Mouse (Mus musculus): ENCODE results near the gene Sdhaf1. TPM values are rescaled to one million over a fixed set of nuclear protein-coding genes. Genes with fewer than 3 reads are reported as not detected.

Sdhaf1 gene
- polyA plus RNA-seq, 1 experiment from 2014 or later: 17.0 TPM

DNA sequence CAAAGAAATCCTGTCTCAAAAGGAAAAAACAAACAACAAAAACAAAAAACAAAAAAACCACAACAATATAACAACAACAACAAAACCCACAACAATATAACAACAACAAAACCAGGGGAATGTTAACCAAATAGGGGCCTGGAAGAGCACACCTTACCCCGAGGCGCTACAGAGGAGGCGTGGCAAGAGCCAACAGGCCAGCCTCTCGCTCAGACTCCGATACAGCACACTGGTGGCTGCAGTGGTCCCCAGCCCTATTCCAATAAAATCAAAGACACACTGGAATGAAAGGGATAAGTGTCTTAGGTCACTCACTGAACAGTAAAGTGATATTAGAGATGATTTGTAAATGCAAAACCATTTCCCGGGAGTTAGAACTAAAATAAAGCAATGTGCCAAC lies 44.2 kb downstream of the Sdhaf1 start:
- Histone ChIP-seq H3K9ac (peak overlapping the region; percentile 80), H3K4me3 (peak overlapping the region; percentile 79), H3K36me3 (no peaks in the 10 kb centered on the region), H3K27ac (ENCODE audit: poor library complexity, severe bottlenecking) (peak overlapping the region; percentile 98), H3K9me3 (replicated peaks) (no peaks in the 10 kb centered on the region), H3K4me1 (replicated peaks) (peaks cover 18% of the 10 kb centered on the region), H3K4me2 (peak overlapping the region; percentile 84), H3K27me3 (replicated peaks) (no peaks in the 10 kb centered on the region)
- ATAC-seq (ENCODE audit: insufficient number of reproducible peaks, low FRiP score): no peak
- 1% methylated on average over 6 of the region's 6 CpGs for WGBS

DNA sequence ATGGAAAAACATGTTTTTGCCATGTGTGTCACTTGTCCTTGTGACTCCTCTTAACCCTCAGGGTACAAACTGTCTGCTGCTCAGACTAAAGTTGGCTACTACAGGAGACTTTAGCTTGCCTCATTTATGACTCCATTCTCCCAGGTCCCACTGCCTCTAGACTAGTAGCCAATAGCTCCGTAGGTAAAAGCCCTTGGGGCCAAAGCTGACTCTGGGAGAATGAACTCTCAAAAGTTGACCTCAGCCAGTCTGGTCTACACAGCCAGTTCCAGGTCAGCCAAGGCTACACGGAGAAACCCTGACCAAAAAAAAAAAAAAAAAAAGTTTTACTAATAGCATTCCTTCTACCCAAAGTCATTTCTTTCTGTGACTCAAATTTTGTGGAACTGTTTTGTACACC lies 44.8 kb downstream of the Sdhaf1 start:
- peak overlapping the region; percentile 84 for H3K4me2 ChIP-seq
- no peak overlapping the region for H3K4me3 ChIP-seq

DNA sequence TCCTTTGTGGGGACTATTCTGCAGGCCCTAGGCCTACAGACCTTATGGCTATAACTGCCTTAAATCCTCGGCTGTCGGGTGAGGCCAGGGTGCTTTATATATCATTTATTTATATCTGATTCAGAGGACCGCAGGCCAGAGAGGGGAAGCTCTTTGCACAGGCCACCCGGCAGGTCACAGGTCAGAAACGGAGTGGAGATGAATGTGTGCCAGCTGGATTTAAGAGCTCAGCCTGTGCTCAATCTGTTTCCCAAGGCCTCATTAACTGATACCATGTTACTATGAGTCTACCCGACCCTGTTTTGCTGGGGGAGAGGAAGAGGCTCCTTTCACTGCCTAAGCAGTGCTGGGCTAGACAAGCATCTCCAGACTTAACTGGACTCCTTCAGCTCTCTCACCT lies 49.3 kb downstream of the Sdhaf1 start:
- no peaks in the 10 kb centered on the region for H3K27me3 ChIP-seq (replicated peaks)
- WGBS: 75% methylated on average over 6 of the region's 6 CpGs
- H3K9me3 ChIP-seq (replicated peaks): no peaks in the 10 kb centered on the region
- no peak overlapping the region for H3K27ac ChIP-seq (ENCODE audit: poor library complexity, severe bottlenecking)
- no peak overlapping the region for H3K4me2 ChIP-seq
- H3K9ac ChIP-seq: no peak overlapping the region
- H3K36me3 ChIP-seq: peaks cover 32% of the 10 kb centered on the region
- no peak overlapping the region for H3K4me3 ChIP-seq
- H3K4me1 ChIP-seq (replicated peaks): peaks cover 14% of the 10 kb centered on the region
- ATAC-seq (ENCODE audit: insufficient number of reproducible peaks, low FRiP score): no peak

More for the DNA sequence above, 44.8 kb downstream of the Sdhaf1 start:
- H3K4me1 ChIP-seq (replicated peaks): peaks cover 21% of the 10 kb centered on the region
- H3K9ac ChIP-seq: no peak overlapping the region
- ATAC-seq (ENCODE audit: insufficient number of reproducible peaks, low FRiP score): no peak
- no peaks in the 10 kb centered on the region for H3K36me3 ChIP-seq
- H3K27me3 ChIP-seq (replicated peaks): no peaks in the 10 kb centered on the region
- H3K27ac ChIP-seq (ENCODE audit: poor library complexity, severe bottlenecking): no peak overlapping the region
- 60% methylated on average over 2 of the region's 2 CpGs for WGBS
- no peaks in the 10 kb centered on the region for H3K9me3 ChIP-seq (replicated peaks)

Other genes with a start within 250 kb of the Sdhaf1 start
- gene Gm26920, start 233.5 kb downstream of the Sdhaf1 start, polyA plus RNA-seq (2016; fragmentation: Nextera tagmentation; extraction: Ambion mirVana): 1.5 and 1.7 TPM in 2 replicates
- 5.8 and 6.1 TPM in 2 replicates for gene Zfp566, start 233.4 kb downstream of the Sdhaf1 start, polyA plus RNA-seq (2016; fragmentation: Nextera tagmentation; extraction: Ambion mirVana)
- gene Zfp260, start 229.1 kb downstream of the Sdhaf1 start, polyA plus RNA-seq (2016; fragmentation: Nextera tagmentation; extraction: Ambion mirVana): 90.8 and 93.5 TPM in 2 replicates
- 11.6 TPM in 2 replicates for gene Zfp382, start 202.0 kb downstream of the Sdhaf1 start, polyA plus RNA-seq (2016; fragmentation: Nextera tagmentation; extraction: Ambion mirVana)
- 10.5 TPM in 2 replicates for gene Zfp146, start 154.1 kb downstream of the Sdhaf1 start, polyA plus RNA-seq (2016; fragmentation: Nextera tagmentation; extraction: Ambion mirVana)
- 300 and 306 TPM in 2 replicates for gene Cox7a1, start 139.8 kb downstream of the Sdhaf1 start, polyA plus RNA-seq (2016; fragmentation: Nextera tagmentation; extraction: Ambion mirVana)
- 77.0 and 83.4 TPM in 2 replicates for gene Capns1, start 125.1 kb downstream of the Sdhaf1 start, polyA plus RNA-seq (2016; fragmentation: Nextera tagmentation; extraction: Ambion mirVana)
- 101 and 105 TPM in 2 replicates for gene Polr2i, start 91.9 kb downstream of the Sdhaf1 start, polyA plus RNA-seq (2016; fragmentation: Nextera tagmentation; extraction: Ambion mirVana)
- 155 and 162 TPM in 2 replicates for gene Tbcb, start 91.6 kb downstream of the Sdhaf1 start, polyA plus RNA-seq (2016; fragmentation: Nextera tagmentation; extraction: Ambion mirVana)
- not detected in 2 replicates for gene Ovol3, start 88.2 kb downstream of the Sdhaf1 start, polyA plus RNA-seq (2016; fragmentation: Nextera tagmentation; extraction: Ambion mirVana)
- gene Thap8, start 43.8 kb downstream of the Sdhaf1 start, polyA plus RNA-seq (2016; fragmentation: Nextera tagmentation; extraction: Ambion mirVana): 0.27 and 0.32 TPM in 2 replicates
- gene Wdr62, start 43.5 kb downstream of the Sdhaf1 start, polyA plus RNA-seq (2016; fragmentation: Nextera tagmentation; extraction: Ambion mirVana): 9.3 and 9.9 TPM in 2 replicates
- gene Clip3, start 32.2 kb downstream of the Sdhaf1 start, polyA plus RNA-seq (2016; fragmentation: Nextera tagmentation; extraction: Ambion mirVana): 17.2 and 20.2 TPM in 2 replicates
- gene Alkbh6, start 15.2 kb downstream of the Sdhaf1 start, polyA plus RNA-seq (2016; fragmentation: Nextera tagmentation; extraction: Ambion mirVana): 56.8 and 59.0 TPM in 2 replicates
- 18.4 and 19.5 TPM in 2 replicates for gene Syne4, start 9.1 kb downstream of the Sdhaf1 start, polyA plus RNA-seq (2016; fragmentation: Nextera tagmentation; extraction: Ambion mirVana)
- gene E130208F15Rik, start 2.2 kb downstream of the Sdhaf1 start, polyA plus RNA-seq (2016; fragmentation: Nextera tagmentation; extraction: Ambion mirVana): 1.7 and 2.9 TPM in 2 replicates
- gene Lrfn3, start 38.9 kb upstream of the Sdhaf1 start, polyA plus RNA-seq (2016; fragmentation: Nextera tagmentation; extraction: Ambion mirVana): 2.3 and 2.8 TPM in 2 replicates
- 9.5 and 9.8 TPM in 2 replicates for gene Tyrobp, start 89.9 kb upstream of the Sdhaf1 start, polyA plus RNA-seq (2016; fragmentation: Nextera tagmentation; extraction: Ambion mirVana)
- 1.1 TPM in 1 of 2 replicates, not detected in the other for gene Hcst, start 96.0 kb upstream of the Sdhaf1 start, polyA plus RNA-seq (2016; fragmentation: Nextera tagmentation; extraction: Ambion mirVana)
- gene Nfkbid, start 97.8 kb upstream of the Sdhaf1 start, polyA plus RNA-seq (2016; fragmentation: Nextera tagmentation; extraction: Ambion mirVana): 0.95 and 1.3 TPM in 2 replicates
- 41.6 and 43.4 TPM in 2 replicates for gene Aplp1, start 121.6 kb upstream of the Sdhaf1 start, polyA plus RNA-seq (2016; fragmentation: Nextera tagmentation; extraction: Ambion mirVana)
- gene Kirrel2, start 133.8 kb upstream of the Sdhaf1 start, polyA plus RNA-seq (2016; fragmentation: Nextera tagmentation; extraction: Ambion mirVana): 1.1 and 1.3 TPM in 2 replicates
- 0.06 and 0.23 TPM in 2 replicates for gene Nphs1, start 134.4 kb upstream of the Sdhaf1 start, polyA plus RNA-seq (2016; fragmentation: Nextera tagmentation; extraction: Ambion mirVana)
- gene Prodh2, start 169.7 kb upstream of the Sdhaf1 start, polyA plus RNA-seq (2016; fragmentation: Nextera tagmentation; extraction: Ambion mirVana): 1.00 TPM in 1 of 2 replicates, not detected in the other
- 10.1 and 10.9 TPM in 2 replicates for gene Arhgap33, start 211.2 kb upstream of the Sdhaf1 start, polyA plus RNA-seq (2016; fragmentation: Nextera tagmentation; extraction: Ambion mirVana)
- gene Hspb6, start 228.3 kb upstream of the Sdhaf1 start, polyA plus RNA-seq (2016; fragmentation: Nextera tagmentation; extraction: Ambion mirVana): 30.5 and 31.6 TPM in 2 replicates
- gene Proser3, start 228.4 kb upstream of the Sdhaf1 start, polyA plus RNA-seq (2016; fragmentation: Nextera tagmentation; extraction: Ambion mirVana): 9.3 and 12.7 TPM in 2 replicates
- 31.1 and 34.8 TPM in 2 replicates for gene Lin37, start 235.9 kb upstream of the Sdhaf1 start, polyA plus RNA-seq (2016; fragmentation: Nextera tagmentation; extraction: Ambion mirVana)
- gene U2af1l4, start 239.4 kb upstream of the Sdhaf1 start, polyA plus RNA-seq (2016; fragmentation: Nextera tagmentation; extraction: Ambion mirVana): 82.4 and 88.8 TPM in 2 replicates
- 10.5 and 10.6 TPM in 2 replicates for gene Gm49396, start 239.4 kb upstream of the Sdhaf1 start, polyA plus RNA-seq (2016; fragmentation: Nextera tagmentation; extraction: Ambion mirVana)
- 115 and 124 TPM in 2 replicates for gene Psenen, start 239.7 kb upstream of the Sdhaf1 start, polyA plus RNA-seq (2016; fragmentation: Nextera tagmentation; extraction: Ambion mirVana)
- 2.7 and 3.7 TPM in 2 replicates for gene Igflr1, start 241.5 kb upstream of the Sdhaf1 start, polyA plus RNA-seq (2016; fragmentation: Nextera tagmentation; extraction: Ambion mirVana)

Data from heart, embryonic 12.5 days (tissue).